Mouse (Mus musculus) adrenal gland, adult 18-20 months (tissue): ENCODE data around the gene Npas3. TPM values are rescaled to one million over a fixed set of nuclear protein-coding genes. Genes with fewer than 3 reads are reported as not detected.

Experiments used
- DNase-seq, 2 experiments: peaks; one replicate each; pipeline ENCODE4 v3.0.0; 2021 to 2022; ENCODE audit warnings: low spot score in 2 of 2
- total RNA-seq, 2 experiments: library from RNA; stranded (reverse); gene quantifications; 1 replicate in 1 of 2; 2 replicates in 1 of 2; pipeline ENCODE4 v1.2.3; 2021

Gene Npas3
- total RNA-seq, 2 experiments from 2014 or later: 1.1 to 2.1 TPM

GRCm38 (mm10) chr12:53680501-53680900 is 432.0 kb downstream of the Npas3 start:
- peak; percentile 8 to 25 for DNase-seq

- DNase-seq: no peak
These were observed 433.6 kb downstream of the Npas3 start for GRCm38 (mm10) chr12:53682036-53682435.

GRCm38 (mm10) chr12:53692471-53692870 is 444.0 kb downstream of the Npas3 start:
- DNase-seq: no peak

- DNase-seq: no peak
These were observed 445.9 kb downstream of the Npas3 start for GRCm38 (mm10) chr12:53694346-53694745.

GRCm38 (mm10) chr12:53695324-53695723 is 446.8 kb downstream of the Npas3 start:
- DNase-seq: no peak

GRCm38 (mm10) chr12:53697645-53698044 is 449.2 kb downstream of the Npas3 start:
- DNase-seq: no peak

- no peak for DNase-seq
These were observed 450.2 kb downstream of the Npas3 start for GRCm38 (mm10) chr12:53698483-53699227.

GRCm38 (mm10) chr12:53719896-53720295 is 471.4 kb downstream of the Npas3 start:
- peak in 1 of 2 experiments; percentile 34 for DNase-seq

- no peak for DNase-seq
These were observed 473.7 kb downstream of the Npas3 start for GRCm38 (mm10) chr12:53722156-53722555.

GRCm38 (mm10) chr12:53722718-53723698 is 474.5 kb downstream of the Npas3 start:
- DNase-seq: no peak

- no peak for DNase-seq
These were observed 480.8 kb downstream of the Npas3 start for GRCm38 (mm10) chr12:53729275-53729674.

GRCm38 (mm10) chr12:53738549-53739292 is 490.2 kb downstream of the Npas3 start:
- no peak for DNase-seq

- peak in 1 of 2 experiments; percentile 26 for DNase-seq
These were observed 498.2 kb downstream of the Npas3 start for GRCm38 (mm10) chr12:53746653-53747052.

GRCm38 (mm10) chr12:53749375-53749774 is 500.9 kb downstream of the Npas3 start:
- no peak for DNase-seq

- no peak for DNase-seq
These were observed 504.0 kb downstream of the Npas3 start for GRCm38 (mm10) chr12:53752281-53753072.

GRCm38 (mm10) chr12:53753368-53753937 is 505.0 kb downstream of the Npas3 start:
- no peak for DNase-seq

- no peak for DNase-seq
These were observed 505.8 kb downstream of the Npas3 start for GRCm38 (mm10) chr12:53754236-53754635.

GRCm38 (mm10) chr12:53757631-53758030 is 509.2 kb downstream of the Npas3 start:
- no peak for DNase-seq

- no peak for DNase-seq
These were observed 509.9 kb downstream of the Npas3 start for GRCm38 (mm10) chr12:53758356-53758755.

- no peak for DNase-seq
These were observed 515.7 kb downstream of the Npas3 start for GRCm38 (mm10) chr12:53764143-53764542.
